Mouse (Mus musculus) hematopoietic multipotent progenitor cell, adult 10-12 weeks (in vitro differentiated cells): ENCODE measurements around the gene Ptcd3. TPM values are rescaled to one million over a fixed set of nuclear protein-coding genes. Genes with fewer than 3 reads are reported as not detected.

Experiments
- polyA plus RNA-seq: library from polyadenylated mRNA; stranded (reverse); fragments of >175 nt; gene quantifications from 2 replicates; pipeline ENCODE4 v1.2.3, GENCODE M21; 2012; ENCODE audit warnings: low replicate concordance

Gene Ptcd3
- polyA plus RNA-seq = 2.7 and 4.1 TPM in 2 replicates

GRCm38 (mm10) chr6:71908481-71909381, at the start of gene Ptcd3, which contains the start of gene Polr1a:
Gene Ptcd3, minus strand, starts transcription at chr6:71908750.
Gene Polr1a, plus strand, starts transcription at chr6:71909053.

GRCm38 (mm10) chr6:71830690-71831580, 77.6 kb downstream of the Ptcd3 start, which contains the start of gene Immt:
Gene Immt, plus strand, starts transcription at chr6:71831331.

Other genes starting within 250 kb of the Ptcd3 start
- 0.13 and 0.15 TPM in 2 replicates for gene Reep1, start 201.2 kb downstream of the Ptcd3 start, polyA plus RNA-seq
- gene Mrpl35, start 81.8 kb downstream of the Ptcd3 start, polyA plus RNA-seq = 0.35 and 1.2 TPM in 2 replicates
- 11.9 and 24.3 TPM in 2 replicates for gene Immt, start 77.4 kb downstream of the Ptcd3 start, polyA plus RNA-seq
- 9.4 and 17.2 TPM in 2 replicates for gene Polr1a, start 303 bp upstream of the Ptcd3 start, polyA plus RNA-seq
- gene St3gal5, start 188.8 kb upstream of the Ptcd3 start, polyA plus RNA-seq = 15.6 and 51.6 TPM in 2 replicates